Mouse (Mus musculus) myocyte (in vitro differentiated cells): Measurements from ENCODE around the gene Ndufs7. TPM values are rescaled to one million over a fixed set of nuclear protein-coding genes. Genes with fewer than 3 reads are reported as not detected.

Experiments used
- H3K27me3 ChIP-seq: one replicate; pipeline ENCODE4 v1.6.1; 2011; ENCODE audit not compliant: control insufficient read depth, insufficient read depth, insufficient read length
- H3K36me3 ChIP-seq: one replicate; pipeline ENCODE4 v1.6.1; 2011; ENCODE audit not compliant: control insufficient read depth, insufficient read depth
- H3K4me2 ChIP-seq: one replicate; pipeline ENCODE4 v1.6.1; 2011; ENCODE audit warnings: low read depth, control low read depth
- H3K4me3 ChIP-seq: one replicate; pipeline ENCODE4 v1.5.1; 2011; ENCODE audit warnings: mild to moderate bottlenecking, control low read depth, moderate library complexity
- H3K79me2 ChIP-seq: one replicate; pipeline ENCODE4 v1.6.1; 2011; ENCODE audit not compliant: control insufficient read depth, insufficient read depth
- H3ac ChIP-seq: one replicate; pipeline ENCODE4 v1.6.1; 2011; ENCODE audit not compliant: control insufficient read depth, insufficient read length
- CEBPB ChIP-seq: IDR thresholded peaks from 2 replicates; pipeline ENCODE4 v1.6.1; 2011; ENCODE audit warnings: mild to moderate bottlenecking, moderate library complexity; ENCODE audit not compliant: poor library complexity, insufficient read depth, severe bottlenecking
- E2F4 ChIP-seq: IDR thresholded peaks from one replicate; pipeline ENCODE4 v1.6.1; 2011; ENCODE audit warnings: mild to moderate bottlenecking, control low read depth, moderate library complexity; ENCODE audit not compliant: insufficient read depth
- MAX ChIP-seq: IDR thresholded peaks from one replicate; pipeline ENCODE4 v1.6.1; 2011; ENCODE audit warnings: low read depth, mild to moderate bottlenecking, control low read depth
- MYOD1 ChIP-seq, 3 experiments: IDR thresholded peaks; one replicate each; pipeline ENCODE4 v1.6.1; 2011; ENCODE audit warnings: control low read depth in 2 of 3, low read depth in 2 of 3, mild to moderate bottlenecking in 2 of 3, moderate library complexity in 1 of 3; ENCODE audit not compliant: insufficient read length in 2 of 3, control insufficient read depth in 1 of 3
- MYOG ChIP-seq, 3 experiments: IDR thresholded peaks; one replicate each; pipeline ENCODE4 v1.6.1; 2011; ENCODE audit warnings: control low read depth in 2 of 3, low read depth in 2 of 3, mild to moderate bottlenecking in 2 of 3; ENCODE audit not compliant: insufficient read length in 2 of 3, control insufficient read depth in 1 of 3, insufficient read depth in 1 of 3
- POLR2A ChIP-seq: IDR thresholded peaks from one replicate; pipeline ENCODE4 v1.6.1; 2011; ENCODE audit warnings: low read depth, mild to moderate bottlenecking, control low read depth, moderate library complexity; ENCODE audit not compliant: insufficient read length
- POLR2AphosphoS2 ChIP-seq: IDR thresholded peaks from one replicate; pipeline ENCODE4 v1.6.1; 2011; ENCODE audit warnings: low read depth, control low read depth; ENCODE audit not compliant: insufficient read length
- REST ChIP-seq: IDR thresholded peaks from one replicate; pipeline ENCODE4 v1.6.1; 2011; ENCODE audit warnings: mild to moderate bottlenecking, control low read depth, moderate library complexity; ENCODE audit not compliant: insufficient read depth, insufficient read length
- SRF ChIP-seq: IDR thresholded peaks from one replicate; pipeline ENCODE4 v1.6.1; 2011; ENCODE audit warnings: low read depth; ENCODE audit not compliant: control insufficient read depth, insufficient read length
- TCF12 ChIP-seq: IDR thresholded peaks from one replicate; pipeline ENCODE4 v1.6.1; 2011; ENCODE audit warnings: mild to moderate bottlenecking, control low read depth; ENCODE audit not compliant: poor library complexity, insufficient read depth, severe bottlenecking
- TCF3 ChIP-seq: IDR thresholded peaks from one replicate; pipeline ENCODE4 v1.6.1; 2011; ENCODE audit warnings: low read depth, control low read depth; ENCODE audit not compliant: insufficient read length
- USF1 ChIP-seq: IDR thresholded peaks from one replicate; pipeline ENCODE4 v1.6.1; 2011; ENCODE audit warnings: low read depth, mild to moderate bottlenecking, control low read depth, moderate library complexity
- polyA plus RNA-seq: library from polyadenylated mRNA; unstranded; fragments of >200 nt; fragmentation: generic; extraction: Trizol; gene quantifications from one replicate; pipeline ENCODE4 v1.2.1, GENCODE M21; 2012; ENCODE audit warnings: missing spikeins

Ndufs7 gene
- polyA plus RNA-seq, 1 experiment = 407 TPM

GRCm38 (mm10) chr10:80252493-80253274 lies 3.8 kb downstream of the Ndufs7 start:
- TF ChIP-seq TCF12 (no peak), POLR2AphosphoS2 (no peak), E2F4 (no peak), CEBPB (no peak), REST (no peak), MYOG (IDR thresholded peaks at IDR 0.05; ENCODE audit: control insufficient read depth in 1 of 3, insufficient read depth in 1 of 3, insufficient read length in 2 of 3, low read depth in 2 of 3) (no peak), POLR2A (no peak), TCF3 (no peak)
- Histone ChIP-seq H3K4me3 (no peak overlapping the region), H3ac (no peak overlapping the region), H3K36me3 (peaks cover 4% of the 10 kb centered on the region), H3K4me2 (no peak overlapping the region), H3K27me3 (no peaks in the 10 kb centered on the region), H3K79me2 (peaks cover 31% of the 10 kb centered on the region)

GRCm38 (mm10) chr10:80253551-80253950 lies 4.6 kb downstream of the Ndufs7 start:
- H3ac ChIP-seq = no peak overlapping the region
- no peak overlapping the region for H3K4me2 ChIP-seq
- H3K79me2 ChIP-seq = peaks cover 31% of the 10 kb centered on the region
- H3K27me3 ChIP-seq = no peaks in the 10 kb centered on the region
- TF ChIP-seq POLR2A (peak; percentile 30), SRF (no peak), POLR2AphosphoS2 (peak; percentile 29)
- peaks cover 4% of the 10 kb centered on the region for H3K36me3 ChIP-seq
- no peak overlapping the region for H3K4me3 ChIP-seq

- no peak overlapping the region for H3K4me2 ChIP-seq
- TF ChIP-seq E2F4 (no peak), MAX (no peak), SRF (no peak), MYOG (IDR thresholded peaks at IDR 0.05; ENCODE audit: control insufficient read depth in 1 of 3, insufficient read depth in 1 of 3, insufficient read length in 2 of 3, low read depth in 2 of 3) (no peak), CEBPB (no peak), REST (no peak), MYOD1 (IDR thresholded peaks at IDR 0.05; ENCODE audit: control insufficient read depth in 1 of 3, insufficient read length in 2 of 3, low read depth in 2 of 3) (no peak), POLR2AphosphoS2 (peak; percentile 81), TCF12 (no peak), TCF3 (no peak), POLR2A (peak; percentile 63)
- H3K27me3 ChIP-seq = no peaks in the 10 kb centered on the region
- peaks cover 4% of the 10 kb centered on the region for H3K36me3 ChIP-seq
- H3K79me2 ChIP-seq = peaks cover 34% of the 10 kb centered on the region
- no peak overlapping the region for H3K4me3 ChIP-seq
- no peak overlapping the region for H3ac ChIP-seq
Observed at GRCm38 (mm10) chr10:80254331-80255297, 5.7 kb downstream of the Ndufs7 start.

GRCm38 (mm10) chr10:80255881-80256535 lies 7.1 kb downstream of the Ndufs7 start:
- peaks cover 4% of the 10 kb centered on the region for H3K36me3 ChIP-seq
- H3K4me3 ChIP-seq = no peak overlapping the region
- TF ChIP-seq CEBPB = no peak
- no peak for TF ChIP-seq USF1
- TF ChIP-seq POLR2AphosphoS2 = peak; percentile 88
- no peak for TF ChIP-seq E2F4
- TF ChIP-seq TCF12 = no peak
- no peak for TF ChIP-seq MYOD1 (IDR thresholded peaks at IDR 0.05; ENCODE audit: control insufficient read depth in 1 of 3, insufficient read length in 2 of 3, low read depth in 2 of 3)
- TF ChIP-seq MAX = no peak
- no peak for TF ChIP-seq TCF3
- TF ChIP-seq POLR2A = peak; percentile 21
- TF ChIP-seq SRF = no peak
- TF ChIP-seq MYOG (IDR thresholded peaks at IDR 0.05; ENCODE audit: control insufficient read depth in 1 of 3, insufficient read depth in 1 of 3, insufficient read length in 2 of 3, low read depth in 2 of 3) = no peak
- TF ChIP-seq REST = no peak
- H3ac ChIP-seq = no peak overlapping the region
- H3K27me3 ChIP-seq = no peaks in the 10 kb centered on the region
- no peak overlapping the region for H3K4me2 ChIP-seq
- peaks cover 20% of the 10 kb centered on the region for H3K79me2 ChIP-seq
